Mouse (Mus musculus) ovary, adult 18-20 months (tissue): ENCODE measurements around the gene Qdpr.
A peak's percentile ranks its signal among the peaks of the same experiment; 100 is the strongest.
"Not testable (repeated sequence)": the region's sequence is repeated elsewhere in the genome, so short reads cannot be mapped to it uniquely, and the experiment has no call there.

Experiments used
- DNase-seq: peaks from one replicate; pipeline ENCODE4 v3.0.0; 2022; ENCODE audit warnings: low spot score, mixed read lengths

The Qdpr gene

DNA sequence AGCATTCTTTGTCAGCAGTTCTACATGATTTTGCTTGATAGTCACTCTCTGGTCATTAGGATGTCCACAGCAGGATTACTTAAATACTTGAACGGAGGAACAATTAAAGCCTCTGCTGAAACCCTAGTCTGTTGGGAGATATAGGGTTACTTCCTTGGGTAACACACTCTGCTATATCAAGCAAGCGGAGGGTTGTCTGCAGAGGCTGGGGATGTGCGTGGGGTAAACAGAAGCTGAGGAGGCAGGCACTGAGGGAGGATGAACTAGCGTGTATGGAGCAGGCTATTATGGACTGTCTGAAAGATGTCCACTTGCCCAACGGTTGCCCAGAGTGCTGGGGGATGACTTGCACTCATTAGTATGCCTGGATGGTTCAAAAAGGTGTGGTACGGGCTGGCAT, 3.4 kb upstream of the Qdpr start, which contains the start of gene Clrn2:
Gene Clrn2, plus strand, starts transcription at position 301 of the 400 bp plus-strand sequence.
- DNase-seq: no peak

DNA sequence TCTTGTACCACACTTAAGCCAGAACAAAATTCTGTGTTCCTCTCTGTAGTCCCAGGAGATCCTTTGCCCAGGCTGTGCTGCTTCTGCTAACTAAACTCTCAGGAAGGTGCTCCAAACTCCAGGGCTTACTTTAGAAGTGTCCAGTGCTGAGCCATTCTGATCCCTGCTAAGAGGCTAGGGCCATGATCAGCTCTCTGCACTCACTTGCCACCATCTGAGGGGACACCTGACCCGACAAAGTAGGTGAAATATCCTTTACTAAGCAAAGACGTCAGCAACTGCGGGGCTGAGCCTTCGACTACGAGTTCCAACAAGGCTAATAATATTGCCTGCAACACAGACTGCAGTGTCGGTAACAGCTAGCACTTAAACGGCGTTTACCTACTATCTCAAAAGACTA, 830 bp downstream of the Qdpr start:
- no peak for DNase-seq

DNA sequence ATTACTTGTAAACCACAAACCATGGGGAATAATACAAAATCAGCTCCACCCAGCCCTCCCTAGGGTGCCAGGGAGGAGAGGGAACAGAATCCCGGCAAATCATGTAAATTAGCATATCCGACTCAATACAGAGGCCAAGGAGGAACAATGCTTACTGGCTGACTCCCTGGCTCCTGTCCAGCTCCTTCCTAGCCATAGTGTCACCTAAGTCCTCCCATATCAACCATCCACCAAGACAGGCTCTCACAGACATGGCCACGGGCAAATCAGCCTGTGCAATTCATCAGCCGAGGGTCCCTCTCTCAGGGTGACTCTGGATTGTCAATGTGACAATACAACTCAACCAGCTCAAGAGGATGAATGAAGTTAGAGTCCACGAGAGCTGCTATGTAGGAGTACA, 1.4 kb downstream of the Qdpr start:
- DNase-seq: no peak

DNA sequence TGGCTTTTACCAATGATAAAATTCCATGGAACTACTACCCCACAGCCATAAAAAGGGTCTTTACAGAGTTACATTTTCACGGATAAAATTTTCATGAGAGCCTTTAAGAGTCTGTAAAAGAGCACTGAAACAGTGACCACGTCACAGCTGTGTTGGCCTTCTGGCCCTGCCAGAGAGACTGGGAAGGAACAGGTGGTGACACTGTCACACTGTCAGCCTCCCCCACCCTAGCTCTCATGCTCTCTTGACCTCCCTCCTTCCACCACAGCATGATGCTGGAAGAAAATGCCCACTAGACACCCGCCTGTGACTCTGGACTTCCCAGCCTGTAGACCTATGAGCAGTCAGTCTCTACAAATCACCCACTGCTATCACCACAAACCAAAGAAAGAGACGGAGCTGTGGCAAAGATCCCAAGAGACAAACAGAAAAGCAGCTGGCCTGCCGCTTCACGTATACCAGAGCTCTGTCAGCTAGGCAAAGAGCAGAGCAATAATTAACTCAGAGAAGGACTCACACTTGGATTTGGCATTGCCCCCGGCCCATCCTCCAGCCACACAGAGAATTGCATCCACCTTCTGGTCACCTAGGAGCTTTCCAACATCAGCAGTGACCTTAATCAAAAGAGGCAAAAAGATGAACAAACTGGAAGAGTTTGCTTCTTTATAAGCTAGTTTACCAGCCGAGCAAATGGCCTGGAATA, 5.8 kb downstream of the Qdpr start:
- DNase-seq: no peak

DNA sequence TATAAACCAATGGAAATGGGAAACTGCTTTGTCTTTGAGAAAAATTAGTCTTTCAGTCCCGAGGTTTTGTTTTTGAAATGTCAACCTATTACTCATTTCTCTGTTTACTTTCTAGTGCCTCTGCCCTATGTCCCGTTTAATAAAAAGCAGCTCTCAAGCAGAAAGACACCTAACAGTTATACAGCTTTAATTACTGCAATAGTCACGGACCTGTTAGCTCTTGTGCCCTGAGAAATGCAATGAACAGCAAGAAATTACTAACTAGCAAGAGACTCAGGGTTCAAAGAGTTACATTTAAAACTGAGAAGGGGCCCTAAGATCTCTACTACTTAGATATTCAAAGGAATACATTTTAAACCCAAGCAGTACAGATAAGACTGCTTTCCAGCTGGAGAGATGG, 8.3 kb downstream of the Qdpr start:
- no peak for DNase-seq

DNA sequence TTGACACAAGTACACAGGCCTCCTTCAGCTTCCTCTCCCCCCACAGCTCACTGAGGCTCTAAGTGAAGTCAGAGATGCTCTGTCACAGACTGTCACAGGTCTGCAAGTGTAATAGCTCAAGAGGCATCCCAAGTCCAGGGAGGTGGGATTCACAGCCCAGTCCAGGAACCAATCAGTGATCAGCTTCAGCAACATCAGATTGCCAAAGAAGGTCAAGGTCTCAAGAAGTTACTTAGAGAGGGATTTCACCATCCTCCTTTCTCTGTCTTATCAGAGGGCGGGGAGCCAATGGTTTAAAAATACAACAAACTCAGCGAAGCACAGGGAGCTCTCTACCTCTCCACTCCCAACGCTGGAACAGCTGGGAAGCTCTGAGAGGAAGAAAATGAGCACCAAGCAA, 8.9 kb downstream of the Qdpr start:
- DNase-seq: peak; percentile 41

DNA sequence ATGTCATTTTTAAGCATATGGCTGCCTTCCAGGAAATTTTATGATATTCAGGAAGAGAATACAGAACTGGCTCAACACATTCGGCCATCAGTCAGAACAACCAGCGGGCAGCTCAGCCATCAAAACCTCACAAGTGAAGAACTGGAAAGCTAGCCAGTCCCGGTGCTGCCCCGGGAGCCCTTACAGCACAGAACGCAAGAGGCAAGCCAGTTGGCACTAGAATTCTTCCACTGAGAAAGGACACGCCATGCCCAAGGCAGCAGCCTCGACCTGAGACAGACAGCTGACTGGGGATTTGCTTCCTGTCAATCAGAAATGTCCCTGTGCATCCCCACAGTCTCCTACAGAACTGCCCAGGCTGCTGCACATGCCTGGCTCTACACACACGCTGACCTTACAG, 11.7 kb downstream of the Qdpr start:
- DNase-seq: no peak

DNA sequence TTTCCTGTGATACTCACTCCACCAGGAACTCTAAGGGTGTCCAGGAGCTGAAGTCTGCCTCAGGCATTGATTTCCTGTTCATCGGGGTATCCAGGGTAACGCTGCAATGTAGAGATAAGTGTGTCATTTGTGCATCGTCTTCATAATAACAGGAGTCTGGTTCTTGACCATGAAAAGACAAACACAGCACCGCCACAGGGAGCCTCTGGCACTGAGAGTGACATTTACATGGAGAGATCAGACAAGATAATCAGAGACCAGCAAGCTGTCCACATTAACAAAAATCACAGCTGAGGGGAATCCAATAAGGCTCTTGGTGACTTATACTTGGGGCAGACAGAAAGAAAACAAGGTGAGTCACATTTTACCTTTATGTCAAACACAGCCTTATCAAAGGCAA, 12.2 kb downstream of the Qdpr start:
- DNase-seq: no peak

DNA sequence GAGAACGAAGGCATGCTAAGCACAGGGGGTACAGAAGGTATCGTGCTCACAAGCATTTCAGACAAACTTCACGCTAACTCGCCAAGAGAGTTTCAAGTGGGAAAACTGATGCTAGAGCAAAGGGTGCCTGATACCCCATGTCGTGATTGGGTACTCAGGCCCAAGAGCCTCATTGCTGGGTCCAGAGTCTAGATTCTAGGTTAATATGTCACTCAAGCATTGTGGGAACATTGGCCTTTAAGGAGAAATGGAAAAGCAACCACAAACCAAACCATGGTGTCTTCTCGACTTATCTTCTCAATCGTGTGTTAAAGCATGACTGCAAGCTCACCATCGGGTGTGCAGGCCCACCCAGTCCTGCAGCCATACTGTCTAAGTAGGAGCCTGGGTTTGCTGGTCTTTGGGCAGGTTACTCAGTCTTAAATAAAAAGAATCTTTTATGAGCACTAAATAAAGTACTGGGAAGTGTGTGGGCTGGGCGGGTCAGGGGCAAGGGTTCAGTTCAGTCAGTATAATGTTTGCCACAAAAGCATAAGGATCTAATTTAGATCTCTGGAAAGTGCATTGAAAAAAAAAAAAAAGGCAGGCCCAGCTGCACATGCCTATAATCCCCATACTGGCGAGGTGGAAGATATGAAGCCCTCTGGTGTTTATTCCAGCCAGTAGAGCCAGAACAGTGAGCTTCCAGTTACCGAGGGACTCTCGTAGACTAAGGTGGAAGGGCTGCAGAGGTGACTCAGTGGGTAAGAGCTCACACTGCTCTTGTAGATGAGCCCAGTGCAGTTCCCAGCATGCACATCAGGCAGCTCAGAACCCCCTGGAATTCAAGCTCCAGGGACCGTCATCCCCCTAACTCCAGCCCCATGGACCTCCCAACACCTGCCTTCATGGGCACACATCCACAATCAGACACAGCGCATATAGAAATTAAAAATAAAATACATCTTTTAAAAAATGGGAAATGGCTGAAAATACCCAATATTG, 13.8 kb downstream of the Qdpr start:
- no peak for DNase-seq

DNA sequence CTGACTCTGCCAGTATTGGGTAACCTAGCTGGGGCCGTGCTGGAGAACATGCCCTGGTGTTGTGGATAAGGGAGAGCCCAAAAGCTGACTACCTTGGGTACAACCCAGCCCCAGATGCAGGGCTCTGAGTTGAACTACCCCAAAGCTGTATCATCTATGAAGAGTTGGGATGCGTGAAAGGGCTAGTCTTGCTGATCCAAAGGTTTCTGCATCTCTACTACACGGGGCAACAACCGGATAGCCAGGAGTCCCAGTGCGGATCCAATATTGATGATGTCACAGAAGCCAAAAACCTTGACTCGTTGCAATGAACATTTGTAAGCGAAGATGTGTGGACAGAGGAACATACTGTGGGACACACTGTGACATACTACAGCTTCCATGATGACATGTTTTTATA, 22.1 kb downstream of the Qdpr start:
- no peak for DNase-seq

DNA sequence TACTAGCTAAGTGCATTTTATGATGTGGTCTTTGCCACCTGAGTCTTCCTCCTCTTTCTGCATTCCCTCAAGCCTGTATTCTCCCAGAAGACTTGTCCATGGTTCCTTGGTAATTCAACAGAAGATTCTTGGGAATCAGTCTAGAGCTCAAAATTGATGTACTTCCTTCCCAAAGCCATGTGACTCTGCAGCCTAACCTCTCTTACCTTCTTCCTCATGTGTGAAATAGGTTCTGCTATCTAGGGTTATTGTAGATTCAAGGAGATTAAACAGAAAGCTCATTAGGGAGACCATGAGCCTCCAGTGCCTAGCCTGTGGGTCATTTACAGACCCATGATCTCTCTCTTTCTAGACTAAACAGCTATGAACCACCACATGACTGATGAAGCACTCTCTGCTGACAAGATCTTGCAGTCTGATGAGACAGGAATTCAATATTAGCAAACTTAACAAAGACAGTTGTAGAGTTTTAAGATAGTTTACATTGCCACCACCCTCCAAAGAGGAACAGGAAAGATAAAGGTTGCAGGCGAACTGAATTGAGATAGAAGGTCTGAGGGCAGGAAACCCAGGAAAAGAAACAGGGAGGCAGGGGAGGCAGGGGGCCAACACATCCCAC, 23.5 kb downstream of the Qdpr start:
- DNase-seq: no peak

DNA sequence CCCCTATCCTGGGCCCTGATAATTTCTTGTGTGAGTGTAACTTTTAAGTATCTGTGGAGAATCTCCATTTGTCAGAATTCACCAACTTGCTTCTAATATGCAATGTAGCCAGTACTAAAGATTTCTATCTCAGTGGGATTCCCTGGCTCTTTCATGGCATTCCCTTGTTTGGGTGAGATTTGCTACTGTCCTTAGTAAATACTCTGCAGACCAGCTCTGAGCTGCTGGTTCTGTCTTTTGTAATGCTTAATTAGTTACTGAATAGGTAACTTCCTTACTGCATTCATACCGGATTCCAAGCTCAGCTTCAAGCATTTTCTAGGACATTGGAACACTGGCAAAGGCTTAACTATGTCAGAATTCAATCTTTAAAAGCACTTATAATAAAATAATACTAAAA, 24.3 kb downstream of the Qdpr start:
- DNase-seq: not testable (repeated sequence)

DNA sequence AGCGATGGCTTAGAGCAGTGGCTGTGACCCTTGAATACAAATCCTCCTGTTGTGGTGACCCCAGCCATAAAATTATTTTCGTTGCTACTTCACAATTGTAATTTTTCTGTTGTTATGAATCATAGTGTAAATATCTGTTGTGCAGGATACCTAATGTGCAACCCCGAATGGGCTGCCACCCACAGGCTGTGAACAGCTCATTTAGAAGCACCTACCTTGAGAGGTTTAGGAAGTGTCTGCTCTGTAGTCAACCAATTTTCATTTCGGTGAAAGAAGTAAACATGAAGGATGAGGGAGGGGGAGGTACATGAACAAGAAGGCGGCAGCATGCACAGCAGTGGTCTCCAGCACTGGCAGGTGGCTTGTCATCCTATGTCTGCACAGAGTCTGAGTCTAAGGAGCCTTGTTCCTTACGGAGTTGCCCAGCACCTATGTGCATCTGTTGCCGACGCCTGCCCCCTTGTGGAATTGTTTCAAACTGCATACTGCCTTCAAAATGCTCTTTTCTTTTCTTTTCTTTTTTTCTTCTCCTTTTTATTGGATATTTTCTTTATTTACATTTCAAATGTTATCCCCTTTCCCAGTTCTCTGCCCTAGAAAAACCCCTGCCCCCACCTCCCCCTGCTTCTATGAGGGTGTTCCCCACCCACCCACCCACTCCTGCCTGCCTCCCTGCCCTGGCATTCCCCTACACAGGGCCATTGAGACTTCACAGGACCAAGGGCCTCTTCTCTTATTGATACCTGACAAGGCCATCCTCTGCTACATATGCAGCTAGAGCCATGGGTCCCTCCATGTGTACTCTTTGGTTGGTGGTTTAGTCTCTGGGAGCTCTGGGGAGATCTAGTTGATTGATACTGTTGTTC, 25.8 kb downstream of the Qdpr start:
- no peak for DNase-seq

DNA sequence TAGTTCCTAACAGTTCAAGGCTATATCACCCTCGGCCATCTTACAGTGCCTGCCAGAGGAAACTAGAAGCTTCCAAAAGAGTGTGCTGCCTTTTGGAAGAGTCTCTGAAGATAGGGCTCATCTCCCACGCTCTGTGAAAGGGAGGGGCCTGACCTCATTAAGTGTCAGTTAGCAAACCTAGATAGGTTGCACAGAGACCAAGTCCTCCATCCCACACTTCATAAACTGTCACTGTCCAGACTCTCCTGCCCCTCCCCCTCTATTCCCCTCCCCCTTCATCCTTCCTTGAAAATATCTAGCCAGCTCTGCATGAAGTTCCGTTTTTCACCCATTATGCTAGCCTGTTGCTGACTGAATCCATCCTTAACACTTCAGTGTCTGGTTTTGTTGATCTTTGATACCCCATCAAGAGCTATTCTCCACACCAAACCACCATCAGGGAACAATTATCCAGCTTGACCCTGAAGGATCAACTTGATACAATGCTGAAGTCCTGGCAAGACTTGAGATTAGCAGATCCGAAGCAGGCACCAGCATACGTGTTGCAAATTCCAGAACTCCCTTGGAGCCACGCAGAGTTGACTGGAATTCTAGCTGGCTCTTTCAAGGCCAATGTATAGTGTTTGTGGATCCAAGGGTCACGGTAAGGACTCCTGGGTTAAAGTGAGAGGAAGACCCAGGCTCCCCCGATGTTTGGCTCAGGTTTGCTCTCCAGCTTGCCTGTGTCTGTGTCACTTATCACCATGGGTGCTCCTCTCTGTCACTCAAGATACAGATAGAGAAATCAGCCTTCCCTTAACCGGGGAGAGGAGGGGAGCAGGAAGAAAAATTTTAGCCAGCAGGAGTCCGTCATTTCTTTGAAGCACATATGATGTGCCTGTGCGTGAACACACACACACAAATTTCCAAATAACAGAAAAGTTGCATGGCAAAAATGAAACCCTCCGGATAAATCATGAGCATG, 27.9 kb downstream of the Qdpr start:
- DNase-seq: no peak

DNA sequence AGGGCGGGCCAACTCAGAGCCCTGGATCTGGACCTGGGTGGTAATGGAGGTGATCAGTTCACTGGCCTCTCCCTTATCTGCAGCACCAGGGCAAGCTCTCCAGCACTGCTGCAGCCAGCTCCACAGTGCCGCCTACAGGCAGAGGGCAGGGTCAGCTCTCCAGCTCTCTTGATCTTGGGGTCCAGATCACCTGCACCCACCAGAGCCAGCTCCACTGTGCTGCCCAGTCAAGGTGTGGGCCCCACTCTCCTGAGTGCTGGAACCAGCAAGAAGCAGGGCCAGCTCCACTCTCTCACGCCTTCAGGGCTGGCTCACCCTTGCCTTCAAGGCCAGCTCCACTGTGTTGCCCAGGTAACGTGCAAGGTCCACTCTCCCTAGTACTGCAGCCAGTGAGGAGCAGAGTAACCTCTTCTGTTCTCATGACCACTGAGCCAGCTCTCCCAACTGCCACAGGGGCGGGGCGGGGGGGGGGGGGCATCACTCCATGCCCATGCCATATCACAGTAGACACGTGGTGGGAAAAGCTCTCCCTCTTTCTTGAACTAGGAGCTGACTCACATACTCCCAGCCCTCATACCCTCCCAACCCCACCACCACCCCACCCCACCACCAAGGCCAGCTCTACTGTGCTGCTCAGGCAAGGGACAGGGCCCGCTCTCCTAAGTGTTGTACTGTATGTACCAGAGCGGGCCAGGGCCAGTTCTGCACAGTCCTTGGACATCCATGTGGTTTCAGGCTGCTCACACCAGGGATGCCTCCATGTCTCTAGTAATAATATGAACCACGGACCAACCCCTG, 30.0 kb downstream of the Qdpr start:
- no peak for DNase-seq

DNA sequence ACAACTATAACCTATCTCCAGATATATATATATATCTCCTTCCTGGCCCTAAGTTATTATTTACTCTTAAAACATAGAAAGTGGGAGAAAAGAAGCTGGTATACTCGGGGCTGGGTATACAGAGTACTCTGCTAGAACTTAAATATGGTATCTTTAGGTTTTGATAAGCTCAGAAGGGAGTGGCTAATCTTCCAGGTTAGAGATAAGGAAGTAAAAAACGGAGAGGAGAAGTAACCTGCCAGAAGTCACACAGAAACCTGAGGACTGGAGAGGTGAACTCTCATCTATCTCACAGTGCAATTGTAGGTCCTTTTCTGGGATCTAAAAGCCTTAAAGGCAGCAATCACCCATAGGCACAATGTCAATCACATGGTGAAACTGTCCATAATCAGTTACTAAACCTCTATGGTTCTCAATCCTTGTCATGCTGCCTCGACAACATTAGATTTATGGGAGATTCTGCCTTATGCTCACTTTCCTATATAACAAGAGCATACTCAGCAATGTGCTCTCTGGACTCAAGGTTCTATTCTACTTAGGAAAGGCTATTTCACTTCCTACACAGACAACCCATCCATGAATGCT, 32.1 kb downstream of the Qdpr start:
- DNase-seq: no peak

DNA sequence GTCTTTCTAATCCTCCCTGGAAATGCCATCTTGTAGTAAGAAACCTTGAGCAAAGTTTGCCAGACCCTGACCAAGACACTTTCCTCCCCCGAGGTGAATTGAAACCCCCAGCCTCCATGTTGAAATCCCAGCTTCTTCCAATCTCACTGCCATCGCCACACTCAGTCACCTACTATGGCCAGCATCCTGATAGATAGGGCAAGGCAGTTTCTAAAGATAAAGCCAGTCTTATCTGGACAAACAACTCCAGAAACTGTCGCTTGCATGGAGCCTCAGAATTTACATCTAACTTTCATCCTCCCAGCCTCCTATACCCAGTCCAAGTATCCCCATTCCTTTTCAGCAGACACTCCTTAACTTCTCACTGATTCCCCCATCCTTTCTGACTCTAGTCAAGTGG, 33.6 kb downstream of the Qdpr start:
- no peak for DNase-seq

DNA sequence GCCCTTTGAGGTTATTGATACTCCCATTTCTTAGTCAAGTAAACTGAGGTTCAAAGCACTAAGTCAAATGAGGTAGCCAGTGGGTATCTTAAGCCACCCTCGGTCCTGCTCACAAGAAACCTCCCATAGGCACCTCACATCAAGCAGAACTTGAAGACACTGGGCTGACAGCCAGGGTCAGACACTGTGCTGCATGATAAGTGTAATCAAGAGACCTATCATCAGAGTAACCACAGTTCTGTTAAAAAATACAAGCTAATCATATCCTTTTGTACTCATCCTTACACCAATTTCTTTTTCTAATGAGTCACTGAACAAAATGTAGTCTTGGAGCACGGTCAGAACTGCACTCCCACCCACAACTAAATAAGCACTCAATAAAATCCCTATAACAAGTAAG, 43.9 kb downstream of the Qdpr start:
- no peak for DNase-seq

DNA sequence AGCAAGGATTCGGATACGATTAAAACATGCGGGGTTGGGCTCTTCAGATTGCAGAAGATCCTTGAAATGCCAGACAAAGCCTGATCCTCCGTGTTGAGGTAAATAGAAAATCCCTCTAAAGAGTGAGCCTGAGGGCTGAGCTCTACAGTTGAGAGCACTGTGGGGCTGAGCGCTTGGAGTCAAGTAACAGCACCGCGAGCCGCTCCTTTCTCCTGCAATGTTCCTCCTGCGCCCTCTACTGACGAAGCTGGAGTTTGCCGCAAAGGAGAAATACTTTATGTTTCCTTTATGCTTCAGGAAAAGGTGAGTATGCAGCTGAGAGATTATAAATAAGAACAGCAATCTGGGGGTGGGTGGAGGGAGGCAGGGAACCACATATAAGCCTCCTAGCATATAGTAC, 47.4 kb downstream of the Qdpr start:
- DNase-seq: peak; percentile 16
